Comparison of ENCODE assay signal across 9 mouse cellular contexts in genomic region chr19:43916586-43917405, GRCm38 (mm10). TPM values are rescaled to one million over a fixed set of nuclear protein-coding genes. Genes with fewer than 3 reads are reported as not detected.
DNase-seq lines count a peak whose midpoint lies in the region; ATAC-seq lines count a peak whose summit lies in the region.
"Had no signal": no experiment of that assay in that cellular context is flagged by ENCODE, and none has a peak within 500 bp of the region (broad histone marks: within the 10 kb centered on the region; RNA-seq: fewer than 3 reads in every experiment).

No protein-coding gene starts in this region.

- H3K4me1 ChIP-seq in heart, embryonic 12.5 days (replicated peaks), result peaks cover 45% of the 10 kb centered on the region
- H3K4me1 ChIP-seq in lung, embryonic 16.5 days (replicated peaks; ENCODE audit: control insufficient read depth, insufficient read depth, low read length), result peaks cover 21% of the 10 kb centered on the region

- 0 out of 2 replicates have a peak overlapping the region, but pooled peaks have one; percentile 5 for H3K4me3 ChIP-seq in heart, embryonic 12.5 days
- H3K4me3 ChIP-seq in lung, embryonic 16.5 days (ENCODE audit: low read length), result peak overlapping the region; percentile 18

- H3K9me3 ChIP-seq in heart, embryonic 12.5 days (replicated peaks), result no peaks in the 10 kb centered on the region
- H3K9me3 ChIP-seq in lung, embryonic 16.5 days (ENCODE audit: control insufficient read depth, low read length), result no peaks in the 10 kb centered on the region

- H3K27me3 ChIP-seq in heart, embryonic 12.5 days (replicated peaks), result no peaks in the 10 kb centered on the region
- H3K27me3 ChIP-seq in lung, embryonic 16.5 days (ENCODE audit: control insufficient read depth, insufficient read depth, low read depth, low read length), result no peaks in the 10 kb centered on the region

- 33% methylated on average over 21 of the region's 21 CpGs for WGBS in heart, embryonic 12.5 days
- WGBS in lung, embryonic 16.5 days, result 32% methylated on average over 21 of the region's 21 CpGs

- peak overlapping the region; percentile 47 for H3K4me2 ChIP-seq in heart, embryonic 12.5 days
- H3K4me2 ChIP-seq in lung, embryonic 16.5 days (ENCODE audit: low read depth, low read length), result peak overlapping the region; percentile 48

- DNase-seq in testis, postnatal 10 days (ENCODE audit: low spot score), result peak; percentile 64
- no peak for DNase-seq in testis, postnatal 14 days (ENCODE audit: low spot score)
- peak; percentile 20 for DNase-seq in thymus, postnatal 4 days
- no peak for DNase-seq in gastrocnemius, postnatal 14 days
- DNase-seq in cerebellum, adult 9-10 months, result no peak
- no peak for DNase-seq in right cerebral cortex, postnatal 14 days
- DNase-seq: spleen, adult 18-20 months had no signal

- intact Hi-C loops in gastrocnemius, postnatal 14 days (cut with DNase I; ENCODE audit: low total_unique reads), result no loop called here

- no peak for ATAC-seq in heart, embryonic 12.5 days (ENCODE audit: insufficient number of reproducible peaks, low FRiP score)
- peak; percentile 81 for ATAC-seq in lung, embryonic 16.5 days (ENCODE audit: low read depth)

- H3K9ac ChIP-seq in heart, embryonic 12.5 days, result 0 out of 2 replicates have a peak overlapping the region, but pooled peaks have one; percentile 20
- H3K9ac ChIP-seq in lung, embryonic 16.5 days (ENCODE audit: low read length), result no peak overlapping the region

- no peak overlapping the region for H3K27ac ChIP-seq in heart, embryonic 12.5 days (ENCODE audit: poor library complexity, severe bottlenecking)
- H3K27ac ChIP-seq in lung, embryonic 16.5 days (ENCODE audit: low read length), result no peak overlapping the region

- peaks cover 4% of the 10 kb centered on the region for H3K36me3 ChIP-seq in heart, embryonic 12.5 days
- no peaks in the 10 kb centered on the region for H3K36me3 ChIP-seq in lung, embryonic 16.5 days (ENCODE audit: control insufficient read depth, insufficient read depth, low read length)

RNA-seq across cellular contexts. Expression of gene Dnmbp, which starts 23.2 kb away (rescaled TPM):
- polyA plus RNA-seq in heart, embryonic 12.5 days (2016; fragmentation: Nextera tagmentation; extraction: Ambion mirVana), result 11.8 and 11.9 TPM in 2 replicates
- 20.4 and 22.1 TPM in 2 replicates for polyA plus RNA-seq in lung, embryonic 16.5 days (2015; fragmentation: Nextera tagmentation; extraction: Ambion mirVana)
- total RNA-seq in gastrocnemius, postnatal 14 days (2021), result 10 to 100 TPM in 1 of 2 experiments, 1 to 10 TPM in 1; 8.4 to 11.8 TPM

Comparison
In these comparisons a context has a peak if more than half of its experiments do, and no peak if none do; other contexts are left out.
1. DNase-seq: peak in testis, postnatal 10 days (single experiment) and thymus, postnatal 4 days (single experiment); none in testis, postnatal 14 days (single experiment), gastrocnemius, postnatal 14 days (single experiment), cerebellum, adult 9-10 months (single experiment) and right cerebral cortex, postnatal 14 days (single experiment).